Mouse (Mus musculus) kidney, adult 2 months (tissue): Measurements from ENCODE around the gene Atf6b.

Experiments
- CTCF ChIP-seq: fragments of 200-500 bp; conservative IDR thresholded peaks from 2 replicates; pipeline ENCODE4 v1.5.1; 2011; ENCODE audit warnings: low read depth, mild to moderate bottlenecking, control low read depth, low read length, moderate library complexity, mixed read lengths; ENCODE audit not compliant: insufficient read depth, insufficient read length
- POLR2A ChIP-seq: fragments of 200-500 bp; IDR thresholded peaks from one replicate; pipeline ENCODE4 v1.6.1; 2011; ENCODE audit warnings: low read depth, low read length, control low read depth

GRCm38 (mm10) chr17:34692906-34693305 is 46.0 kb downstream of the Atf6b start:
- no peak for TF ChIP-seq CTCF
- TF ChIP-seq POLR2A = no peak
